Mouse (Mus musculus) layer of hippocampus, postnatal 36 days (tissue): Measurements from ENCODE around the gene Dip2a. TPM values are rescaled to one million over a fixed set of nuclear protein-coding genes. Genes with fewer than 3 reads are reported as not detected.

Experiments used
- DNase-seq, 2 experiments: peaks; one replicate each; pipeline ENCODE4 v3.0.0; 2022
- total RNA-seq, 2 experiments: library from RNA; stranded (reverse); gene quantifications; 2 replicates each; pipeline ENCODE4 v1.2.3; 2021

The Dip2a gene
- total RNA-seq, 2 experiments from 2014 or later = 49.3 to 56.3 TPM

DNA sequence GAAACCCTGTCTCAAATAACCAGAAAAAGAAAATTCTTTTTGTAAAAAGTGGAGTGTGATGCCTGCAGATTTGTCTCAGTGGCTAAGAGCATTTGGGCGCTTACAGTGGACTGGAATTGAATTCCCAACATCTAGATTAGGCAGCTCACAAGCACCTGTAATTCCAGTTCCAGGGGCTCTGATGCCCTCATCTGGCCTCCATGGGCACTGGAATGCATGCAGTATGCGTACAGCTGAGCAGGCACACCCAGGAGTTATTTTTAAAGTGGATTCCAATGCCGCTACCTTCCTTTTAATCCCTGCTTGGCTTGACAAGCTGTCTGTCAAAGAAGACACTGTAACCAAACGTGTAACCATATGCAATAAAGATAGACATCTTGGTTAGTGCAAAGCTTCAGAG is 105.7 kb downstream of the Dip2a start:
- DNase-seq = no peak

DNA sequence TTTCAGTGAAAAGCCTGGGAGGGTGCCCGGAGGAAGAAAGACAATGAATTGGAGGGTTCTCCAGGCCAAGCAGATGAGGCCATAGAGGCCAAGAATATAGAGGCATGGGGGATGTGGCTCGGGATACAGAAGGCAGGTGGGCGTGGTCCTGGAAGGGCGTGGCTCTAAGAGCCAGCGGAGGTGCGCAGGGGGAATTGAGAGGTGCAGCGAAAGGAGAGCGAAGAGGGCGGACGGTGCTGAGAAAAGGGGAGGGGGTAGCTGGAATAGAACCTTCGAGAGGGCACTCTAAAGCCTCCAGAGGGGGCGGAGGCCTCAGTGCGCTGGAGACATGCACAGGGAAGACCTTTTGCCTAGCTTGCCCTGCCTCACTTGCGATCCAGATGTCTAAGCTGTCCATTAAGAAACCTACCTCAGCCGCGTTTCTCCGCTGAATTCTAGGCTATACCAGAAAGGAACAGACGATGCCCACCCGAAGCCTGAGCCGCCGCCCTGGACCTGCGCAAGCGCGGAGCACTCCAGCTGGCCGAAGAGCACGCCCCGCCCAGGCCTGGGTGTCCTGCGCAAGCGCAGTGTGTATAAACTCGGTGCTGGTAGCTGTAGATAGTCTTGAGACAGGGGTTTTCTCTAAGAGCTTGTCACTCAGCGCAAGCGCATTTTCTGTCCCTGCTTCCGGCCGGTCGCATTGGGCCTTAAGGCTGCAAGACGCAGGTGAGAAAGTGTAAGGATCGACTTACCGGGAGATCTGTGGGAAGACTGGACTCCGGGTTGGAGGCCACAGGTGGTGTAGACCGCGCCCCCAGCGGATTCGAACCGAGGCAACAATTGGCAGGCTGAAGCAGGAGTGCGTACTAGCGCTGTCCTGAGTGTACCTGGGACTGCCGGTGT is 107.5 kb downstream of the Dip2a start, which contains the start of gene Prmt2:
Gene Prmt2 (minus strand): TSS at position 525 of the 885 bp plus-strand sequence.
- peak; percentile 90 for DNase-seq

DNA sequence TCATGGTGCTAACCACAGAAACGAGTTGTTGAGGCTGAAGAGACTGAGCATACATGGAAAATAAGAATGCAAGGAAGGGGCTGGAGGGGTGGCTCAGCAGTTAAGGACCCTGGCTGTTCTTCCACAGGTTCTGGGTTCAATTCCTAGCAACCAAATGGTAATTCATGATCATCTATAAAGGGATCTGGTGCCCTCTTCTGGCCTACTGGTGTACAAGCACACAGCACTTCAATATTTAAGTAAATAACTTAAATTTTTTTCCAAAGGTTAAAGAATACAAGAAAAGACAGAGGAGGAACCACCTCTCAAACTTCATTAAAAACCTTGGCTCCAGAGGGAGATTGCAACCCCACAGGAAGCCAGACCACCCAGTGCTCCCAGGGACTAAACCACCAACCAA is 115.5 kb downstream of the Dip2a start:
- no peak for DNase-seq

DNA sequence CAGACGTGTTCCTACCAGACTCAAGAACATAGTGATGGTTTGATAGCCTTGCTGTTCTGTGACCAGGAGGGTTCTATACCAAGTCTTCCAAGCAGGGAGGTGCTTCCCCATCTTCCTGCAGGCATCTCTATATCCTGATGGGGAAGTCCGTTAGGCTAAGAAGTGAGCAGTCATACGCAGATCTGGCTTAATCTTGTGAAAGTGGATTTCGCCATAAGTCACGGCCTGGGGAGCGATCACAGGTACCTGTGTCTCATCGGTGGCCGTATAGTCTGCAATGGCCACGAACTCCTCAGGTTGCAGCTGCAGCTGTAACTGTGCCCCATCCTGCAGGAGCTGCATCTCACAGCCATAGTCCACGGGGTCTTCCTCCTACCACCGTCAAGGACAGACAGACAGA is 119.1 kb downstream of the Dip2a start:
- DNase-seq = no peak

DNA sequence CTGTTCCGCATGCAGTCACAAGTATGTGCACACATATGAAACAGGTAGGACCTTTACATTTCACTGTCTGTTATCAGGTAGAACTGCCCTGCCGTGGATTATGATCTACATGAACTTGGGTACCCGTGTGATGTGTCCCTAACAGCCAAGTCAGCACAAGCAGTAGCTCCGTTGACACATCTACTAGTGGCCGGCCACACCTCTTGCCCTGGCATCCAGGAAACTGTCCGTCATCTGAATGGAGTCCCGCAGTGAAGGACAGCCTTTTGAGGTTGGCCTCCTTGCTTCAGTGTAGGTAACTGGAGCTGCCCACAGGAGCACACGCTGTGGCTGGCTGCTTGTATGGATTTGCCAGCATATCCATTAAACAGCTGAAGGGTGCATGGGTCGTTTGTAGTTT is 126.9 kb downstream of the Dip2a start:
- DNase-seq = no peak

DNA sequence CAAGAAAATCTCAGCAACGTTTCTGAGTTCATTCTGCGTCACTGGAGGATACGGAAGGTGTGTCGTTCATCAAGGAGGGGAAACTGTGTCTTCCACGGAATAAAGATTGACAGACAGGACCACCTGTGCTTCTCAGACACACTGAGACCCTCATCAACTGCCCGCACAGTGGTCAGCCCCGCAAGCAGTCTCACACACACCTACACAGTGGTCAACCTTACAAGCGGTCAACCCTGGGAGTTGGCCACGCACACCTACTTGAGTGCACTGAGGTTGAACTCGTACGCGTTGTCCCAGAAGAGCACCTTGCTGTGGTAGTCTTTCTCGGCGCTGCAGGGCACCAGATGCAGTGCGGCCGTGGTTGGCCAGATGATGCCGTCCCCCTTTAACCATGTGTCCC is 128.0 kb downstream of the Dip2a start:
- no peak for DNase-seq

DNA sequence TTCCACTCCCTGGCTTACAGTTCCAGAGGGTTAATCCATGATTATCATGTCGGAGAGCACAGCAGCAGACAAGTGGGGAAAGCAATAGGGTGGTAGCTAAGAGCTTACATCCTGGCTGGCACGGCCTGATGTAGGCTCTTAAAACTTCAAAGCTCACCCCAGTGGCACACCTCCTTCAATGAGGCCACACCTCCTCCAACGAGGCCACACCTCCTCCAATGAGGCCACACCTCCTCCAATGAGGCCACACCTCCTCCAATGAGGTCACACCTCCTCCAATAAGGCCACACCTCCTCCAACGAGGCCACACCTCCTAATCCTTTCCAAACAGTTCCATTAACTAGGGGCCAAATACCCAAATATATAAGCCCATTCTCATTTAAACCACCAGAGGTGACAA is 130.9 kb downstream of the Dip2a start:
- no peak for DNase-seq

DNA sequence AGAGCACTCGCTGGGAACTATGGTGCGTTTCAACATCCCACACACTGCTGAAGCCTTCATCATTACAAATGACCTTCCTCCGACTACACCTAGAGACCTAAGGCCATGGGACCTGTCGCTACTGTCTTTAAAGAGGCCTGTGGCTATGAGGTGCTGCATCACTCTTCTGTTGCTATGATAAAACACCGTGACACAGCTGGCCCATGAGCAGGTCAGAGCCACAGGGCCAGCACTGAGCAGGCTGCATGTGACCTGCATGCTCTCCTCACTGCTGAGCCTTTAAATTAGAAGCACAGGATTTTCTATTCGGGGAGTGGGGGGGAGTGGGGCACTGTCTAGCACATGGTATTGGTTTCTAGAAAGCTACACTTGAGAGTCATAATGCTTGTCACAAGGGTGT is 133.0 kb downstream of the Dip2a start:
- DNase-seq = no peak

DNA sequence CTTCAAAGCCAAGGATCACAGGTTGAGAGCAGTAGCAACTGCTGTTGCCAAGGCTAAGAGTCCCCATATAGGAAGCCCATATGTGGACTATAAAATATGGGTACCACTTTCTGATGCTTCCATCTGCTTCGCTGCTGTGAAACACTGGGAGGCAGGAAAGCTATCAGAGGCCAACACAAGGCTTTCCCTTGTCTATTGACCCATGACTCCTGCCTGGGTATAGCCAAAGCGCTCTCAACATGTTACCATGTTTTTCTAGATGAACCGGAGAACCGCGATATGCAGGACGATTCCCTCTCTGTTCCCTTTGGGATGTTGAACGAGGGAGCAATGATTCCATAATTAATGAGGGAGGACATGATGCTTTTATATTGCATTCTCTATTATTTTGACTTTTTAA is 134.3 kb downstream of the Dip2a start:
- DNase-seq = no peak

Other genes with a start within 250 kb of the Dip2a start
- not detected for gene Slc5a4b, start 234.3 kb downstream of the Dip2a start, total RNA-seq
- not detected for gene Slc5a4a, start 197.8 kb downstream of the Dip2a start, total RNA-seq
- 10 to 100 TPM; 75.6 to 83.2 TPM for gene Prmt2, start 107.4 kb downstream of the Dip2a start, total RNA-seq
- gene S100b, start 91.4 kb downstream of the Dip2a start, total RNA-seq = 100 to 1,000 TPM; 114 to 128 TPM
- not detected for gene AC141477.1, start 95.2 kb upstream of the Dip2a start, total RNA-seq
- 10 to 100 TPM; 20.7 to 24.1 TPM for gene Pcnt, start 97.5 kb upstream of the Dip2a start, total RNA-seq
- gene 2610028H24Rik, start 103.8 kb upstream of the Dip2a start, total RNA-seq = not detected
- 10 to 100 TPM; 50.8 TPM for gene Mcm3ap, start 123.6 kb upstream of the Dip2a start, total RNA-seq
- gene Ybey, start 123.8 kb upstream of the Dip2a start, total RNA-seq = 1 to 10 TPM; 4.4 to 5.1 TPM
- gene Lss, start 186.3 kb upstream of the Dip2a start, total RNA-seq = 10 to 100 TPM; 35.6 to 37.8 TPM
- gene Spatc1l, start 217.0 kb upstream of the Dip2a start, total RNA-seq = not detected
- not detected for gene Ftcd, start 230.4 kb upstream of the Dip2a start, total RNA-seq